Comparison of ENCODE assay signal across 11 mouse cellular contexts in the genomic region with DNA sequence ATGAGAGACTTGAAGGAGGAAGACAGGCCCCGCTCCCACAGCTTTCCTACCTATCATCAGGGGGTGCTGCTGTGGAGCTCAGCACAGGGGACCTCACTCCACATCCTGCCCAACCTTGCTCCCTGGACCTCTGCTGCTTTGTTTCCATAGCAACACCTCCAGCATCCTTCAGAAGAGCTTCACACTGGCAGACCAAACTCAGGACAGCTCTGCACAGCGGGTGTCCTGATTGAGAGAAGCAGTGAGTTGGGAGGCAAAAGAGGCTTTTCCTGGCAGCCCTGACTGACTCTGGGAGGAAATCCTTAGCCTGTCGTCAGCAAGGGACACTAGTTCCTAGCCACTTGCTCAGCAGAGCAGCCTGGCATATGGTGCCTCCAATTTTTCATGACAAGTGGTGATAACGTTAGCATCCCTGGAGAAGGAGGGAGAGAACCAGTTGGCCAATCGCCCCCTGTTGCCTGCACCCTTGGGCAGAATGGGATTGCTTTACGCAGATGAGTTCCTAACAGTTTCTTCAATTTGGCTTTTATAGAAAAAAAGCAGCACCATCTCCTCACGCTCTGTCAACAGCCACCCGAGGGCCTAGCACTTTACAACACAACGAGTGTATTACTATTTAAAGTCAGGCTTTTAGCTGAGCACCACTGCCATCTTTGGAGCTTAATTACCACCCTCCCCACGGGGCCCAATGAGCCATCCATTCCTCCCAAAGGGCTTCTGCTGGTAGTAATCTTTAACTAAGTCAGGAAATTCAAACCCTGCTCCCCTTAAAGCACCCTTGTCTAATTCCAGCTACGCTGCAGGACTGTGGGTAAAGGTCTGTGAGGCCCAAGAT.
DNase-seq lines count a peak whose midpoint lies in the region; ATAC-seq and TF ChIP-seq lines count a peak whose summit lies in the region.
"Had no signal": no experiment of that assay in that cellular context is flagged by ENCODE, and none has a peak within 500 bp of the region (broad histone marks: within the 10 kb centered on the region; RNA-seq: fewer than 3 reads in every experiment).

No protein-coding gene starts in this region.

- no peak for ATAC-seq in neural tube, embryonic 11.5 days (ENCODE audit: insufficient read depth, low FRiP score, low TSS enrichment)
- peak; percentile 69 for ATAC-seq in hindbrain, embryonic 16.5 days
- no peak for ATAC-seq in stomach, postnatal 0 days (ENCODE audit: low FRiP score, low TSS enrichment)

- DNase-seq in neural tube, embryonic 11.5 days (ENCODE audit: low spot score), result peak; percentile 18
- no peak for DNase-seq in neural tube, embryonic 10.5 days (ENCODE audit: extremely low spot score, low spot score)
- DNase-seq in embryo, embryonic 11 days, result peak; percentile 20
- peak; percentile 65 for DNase-seq in retina, embryonic 14.5 days (ENCODE audit: low spot score)
- no peak for DNase-seq in Muller cell, postnatal 12 days (ENCODE audit: inconsistent ontology term)
- no peak for DNase-seq in left cerebral cortex, adult 8-10 months (ENCODE audit: low spot score in 2 of 2)
- no peak for DNase-seq in stomach, postnatal 0 days (ENCODE audit: low spot score)
- DNase-seq: gastrocnemius, postnatal 25 days; thymus, postnatal 25 days had no signal

- no peaks in the 10 kb centered on the region for H3K9me3 ChIP-seq in neural tube, embryonic 11.5 days (ENCODE audit: control insufficient read depth, low read length)
- no peaks in the 10 kb centered on the region for H3K9me3 ChIP-seq in hindbrain, embryonic 16.5 days (ENCODE audit: control insufficient read depth, low read length)
- H3K9me3 ChIP-seq in stomach, postnatal 0 days (ENCODE audit: control insufficient read depth, low read length), result no peaks in the 10 kb centered on the region

- no peaks in the 10 kb centered on the region for H3K4me1 ChIP-seq in neural tube, embryonic 11.5 days (ENCODE audit: control insufficient read depth, insufficient read depth, low read length)
- peaks cover 15% of the 10 kb centered on the region for H3K4me1 ChIP-seq in hindbrain, embryonic 16.5 days (ENCODE audit: control insufficient read depth, insufficient read depth, low read depth, low read length)
- H3K4me1 ChIP-seq in stomach, postnatal 0 days (replicated peaks; ENCODE audit: control insufficient read depth, insufficient read depth), result no peaks in the 10 kb centered on the region
- H3K4me1 ChIP-seq: megakaryocyte, embryonic 14.5 days had no signal

- H3K36me3 ChIP-seq in neural tube, embryonic 11.5 days (ENCODE audit: control insufficient read depth, insufficient read depth, low read length), result no peaks in the 10 kb centered on the region
- H3K36me3 ChIP-seq in hindbrain, embryonic 16.5 days (ENCODE audit: control insufficient read depth, insufficient read depth, low read length), result no peaks in the 10 kb centered on the region
- H3K36me3 ChIP-seq in stomach, postnatal 0 days (ENCODE audit: control insufficient read depth, insufficient read depth, low read length), result no peaks in the 10 kb centered on the region

- no peak overlapping the region for H3K4me3 ChIP-seq in neural tube, embryonic 11.5 days (ENCODE audit: low read depth, low read length)
- H3K4me3 ChIP-seq in hindbrain, embryonic 16.5 days (ENCODE audit: low read length), result no peak overlapping the region
- H3K4me3 ChIP-seq in stomach, postnatal 0 days (ENCODE audit: low read depth, low read length), result no peak overlapping the region
- H3K4me3 ChIP-seq: megakaryocyte, embryonic 14.5 days had no signal

- H3K27ac ChIP-seq in neural tube, embryonic 11.5 days (ENCODE audit: low read depth, low read length), result no peak overlapping the region
- H3K27ac ChIP-seq in hindbrain, embryonic 16.5 days (ENCODE audit: low read depth, low read length), result peak overlapping the region; percentile 62
- H3K27ac ChIP-seq in stomach, postnatal 0 days (replicated peaks), result no peak overlapping the region

- no peak for TF ChIP-seq CTCF in stomach, postnatal 0 days (IDR thresholded peaks at IDR 0.05; ENCODE audit: low read depth)

- no peaks in the 10 kb centered on the region for H3K27me3 ChIP-seq in neural tube, embryonic 11.5 days (ENCODE audit: control insufficient read depth, insufficient read depth, low read length)
- no peaks in the 10 kb centered on the region for H3K27me3 ChIP-seq in hindbrain, embryonic 16.5 days (replicated peaks; ENCODE audit: control insufficient read depth, insufficient read depth, low read length)
- H3K27me3 ChIP-seq in stomach, postnatal 0 days (ENCODE audit: control insufficient read depth, insufficient read depth, low read length), result no peaks in the 10 kb centered on the region

- H3K9ac ChIP-seq in neural tube, embryonic 11.5 days (ENCODE audit: low read length), result no peak overlapping the region
- H3K9ac ChIP-seq in hindbrain, embryonic 16.5 days (ENCODE audit: low read depth, low read length), result no peak overlapping the region
- no peak overlapping the region for H3K9ac ChIP-seq in stomach, postnatal 0 days (ENCODE audit: low read length)

- 43% methylated on average over 11 of the region's 11 CpGs for WGBS in neural tube, embryonic 11.5 days
- 26% methylated on average over 11 of the region's 11 CpGs for WGBS in hindbrain, embryonic 16.5 days
- WGBS in stomach, postnatal 0 days, result 66% methylated on average over 11 of the region's 11 CpGs

- no peak for TF ChIP-seq EP300 in stomach, postnatal 0 days (optimal IDR thresholded peaks at IDR 0.05)

- H3K4me2 ChIP-seq in neural tube, embryonic 11.5 days (ENCODE audit: low read depth), result no peak overlapping the region
- no peak overlapping the region for H3K4me2 ChIP-seq in hindbrain, embryonic 16.5 days (ENCODE audit: low read length)
- H3K4me2 ChIP-seq in stomach, postnatal 0 days (replicated peaks; ENCODE audit: low read depth), result no peak overlapping the region

Comparison
In these comparisons a context has a peak if more than half of its experiments do, and no peak if none do; other contexts are left out.
1. DNase-seq: peak in neural tube, embryonic 11.5 days (single experiment), embryo, embryonic 11 days (single experiment) and retina, embryonic 14.5 days (single experiment); none in neural tube, embryonic 10.5 days (single experiment), Muller cell, postnatal 12 days (single experiment), left cerebral cortex, adult 8-10 months (0 of 2) and stomach, postnatal 0 days (single experiment).